Mouse (Mus musculus) kidney, embryonic 16.5 days (tissue): ENCODE measurements around the gene Ccna1. TPM values are rescaled to one million over a fixed set of nuclear protein-coding genes. Genes with fewer than 3 reads are reported as not detected.

Source experiments
- ATAC-seq: fragments of 200-750 bp; cut with Nextera tagmentation; 2 replicates; pipeline ENCODE4 v1.8.0; 2017; ENCODE audit warnings: moderate TSS enrichment; ENCODE audit not compliant: low FRiP score, low TSS enrichment
- H3K27ac ChIP-seq: fragments of 300-500 bp; sonication (generic); 2 replicates; pipeline ENCODE4 v1.5.1; 2014; ENCODE audit warnings: low read length
- H3K27me3 ChIP-seq: fragments of 300-500 bp; sonication (generic); 2 replicates; pipeline ENCODE4 v1.6.1; 2014; ENCODE audit warnings: low read length, control low read depth, mixed read lengths; ENCODE audit not compliant: insufficient read depth
- H3K36me3 ChIP-seq: fragments of 300-500 bp; sonication (generic); 2 replicates; pipeline ENCODE4 v1.6.1; 2014; ENCODE audit warnings: low read length, control low read depth, mixed read lengths; ENCODE audit not compliant: insufficient read depth
- H3K4me1 ChIP-seq: fragments of 300-500 bp; sonication (generic); 2 replicates; pipeline ENCODE4 v1.6.1; 2014; ENCODE audit warnings: low read length, control low read depth, mixed read lengths; ENCODE audit not compliant: insufficient read depth
- H3K4me2 ChIP-seq: fragments of 300-500 bp; sonication (generic); replicated peaks from 2 replicates; pipeline ENCODE4 v1.6.1; 2014; ENCODE audit warnings: low read depth, low read length
- H3K4me3 ChIP-seq: fragments of 300-500 bp; sonication (generic); 2 replicates; pipeline ENCODE4 v1.5.1; 2014; ENCODE audit warnings: mild to moderate bottlenecking, low read length
- H3K9ac ChIP-seq: fragments of 300-500 bp; sonication (generic); replicated peaks from 2 replicates; pipeline ENCODE4 v1.6.1; 2014; ENCODE audit warnings: low read length
- H3K9me3 ChIP-seq: fragments of 300-500 bp; sonication (generic); 2 replicates; pipeline ENCODE4 v1.6.1; 2016; ENCODE audit warnings: low read length, control low read depth
- WGBS: fragments of 180-500 bp; shearing (Covaris S2); extraction: QIAGEN DNeasy Blood & Tissue Kit; methylation state at CpG from one replicate; pipeline ENCODE4 v1.1.7; 2014; 5-methylcytosine and 5-hydroxymethylcytosine counted together
- polyA plus RNA-seq: library from polyadenylated mRNA; unstranded; fragments of >200 nt; fragmentation: Nextera tagmentation; extraction: Ambion mirVana; gene quantifications from 2 replicates; pipeline ENCODE4 v1.2.1, GENCODE M21; 2015

Gene Ccna1
- polyA plus RNA-seq, 1 experiment from 2014 or later = 3.1 TPM

- ATAC-seq = no peak
- Histone ChIP-seq H3K36me3 (no peaks in the 10 kb centered on the region), H3K9me3 (no peaks in the 10 kb centered on the region), H3K27me3 (no peaks in the 10 kb centered on the region), H3K4me3 (no peak overlapping the region), H3K27ac (no peak overlapping the region), H3K4me2 (no peak overlapping the region), H3K4me1 (no peaks in the 10 kb centered on the region), H3K9ac (no peak overlapping the region)
- WGBS = 69% methylated on average over 4 of the region's 4 CpGs
Measured at GRCm38 (mm10) chr3:55088359-55088758, 33.1 kb upstream of the Ccna1 start.

- 70% methylated on average over 4 of the region's 4 CpGs for WGBS
- H3K36me3 ChIP-seq = no peaks in the 10 kb centered on the region
- H3K27ac ChIP-seq = no peak overlapping the region
- no peaks in the 10 kb centered on the region for H3K27me3 ChIP-seq
- no peak overlapping the region for H3K4me3 ChIP-seq
- no peak for ATAC-seq
- H3K4me1 ChIP-seq = no peaks in the 10 kb centered on the region
- H3K9ac ChIP-seq = no peak overlapping the region
- no peaks in the 10 kb centered on the region for H3K9me3 ChIP-seq
- H3K4me2 ChIP-seq = no peak overlapping the region
Measured at GRCm38 (mm10) chr3:55087360-55087759, 32.1 kb upstream of the Ccna1 start.

- Histone ChIP-seq H3K4me1 (no peaks in the 10 kb centered on the region), H3K36me3 (no peaks in the 10 kb centered on the region), H3K4me3 (no peak overlapping the region), H3K9ac (no peak overlapping the region), H3K9me3 (no peaks in the 10 kb centered on the region), H3K27ac (no peak overlapping the region), H3K27me3 (no peaks in the 10 kb centered on the region), H3K4me2 (no peak overlapping the region)
- no peak for ATAC-seq
- WGBS = 79% methylated on average over 5 of the region's 5 CpGs
Measured at GRCm38 (mm10) chr3:55086948-55087347, 31.6 kb upstream of the Ccna1 start.

- H3K27ac ChIP-seq = no peak overlapping the region
- no peak overlapping the region for H3K4me3 ChIP-seq
- H3K36me3 ChIP-seq = no peaks in the 10 kb centered on the region
- no peak overlapping the region for H3K4me2 ChIP-seq
- H3K9ac ChIP-seq = no peak overlapping the region
- no peaks in the 10 kb centered on the region for H3K9me3 ChIP-seq
- WGBS = 54% methylated on average over 3 of the region's 3 CpGs
- no peaks in the 10 kb centered on the region for H3K27me3 ChIP-seq
- no peaks in the 10 kb centered on the region for H3K4me1 ChIP-seq
- no peak for ATAC-seq
Measured at GRCm38 (mm10) chr3:55085716-55086115, 30.4 kb upstream of the Ccna1 start.

GRCm38 (mm10) chr3:55084781-55085180 is 29.5 kb upstream of the Ccna1 start:
- no peaks in the 10 kb centered on the region for H3K36me3 ChIP-seq
- no peak overlapping the region for H3K27ac ChIP-seq
- no peak overlapping the region for H3K4me3 ChIP-seq
- no peaks in the 10 kb centered on the region for H3K27me3 ChIP-seq
- H3K4me2 ChIP-seq = no peak overlapping the region
- H3K4me1 ChIP-seq = no peaks in the 10 kb centered on the region
- 70% methylated on average over 6 of the region's 6 CpGs for WGBS
- no peaks in the 10 kb centered on the region for H3K9me3 ChIP-seq
- ATAC-seq = no peak
- H3K9ac ChIP-seq = no peak overlapping the region

GRCm38 (mm10) chr3:55080055-55080454 is 24.8 kb upstream of the Ccna1 start:
- Histone ChIP-seq H3K9me3 (no peaks in the 10 kb centered on the region), H3K9ac (no peak overlapping the region), H3K27ac (no peak overlapping the region), H3K36me3 (no peaks in the 10 kb centered on the region), H3K4me2 (no peak overlapping the region), H3K4me3 (no peak overlapping the region), H3K27me3 (no peaks in the 10 kb centered on the region), H3K4me1 (no peaks in the 10 kb centered on the region)
- peak; percentile 92 for ATAC-seq
- WGBS = 12% methylated on average over 6 of the region's 6 CpGs

- Histone ChIP-seq H3K9ac (no peak overlapping the region), H3K36me3 (no peaks in the 10 kb centered on the region), H3K27ac (no peak overlapping the region), H3K4me3 (no peak overlapping the region), H3K4me2 (no peak overlapping the region), H3K27me3 (no peaks in the 10 kb centered on the region), H3K9me3 (no peaks in the 10 kb centered on the region), H3K4me1 (no peaks in the 10 kb centered on the region)
- WGBS = 74% methylated on average over 8 of the region's 8 CpGs
- ATAC-seq = no peak
Measured at GRCm38 (mm10) chr3:55079619-55080018, 24.3 kb upstream of the Ccna1 start.

GRCm38 (mm10) chr3:55078233-55078632 is 22.9 kb upstream of the Ccna1 start:
- no peaks in the 10 kb centered on the region for H3K9me3 ChIP-seq
- no peak overlapping the region for H3K4me3 ChIP-seq
- no peak overlapping the region for H3K4me2 ChIP-seq
- ATAC-seq = no peak; the same call in 1 of the 2 replicates
- no peaks in the 10 kb centered on the region for H3K4me1 ChIP-seq
- no peak overlapping the region for H3K27ac ChIP-seq
- H3K9ac ChIP-seq = no peak overlapping the region
- no peaks in the 10 kb centered on the region for H3K36me3 ChIP-seq
- no peaks in the 10 kb centered on the region for H3K27me3 ChIP-seq
- WGBS = 23% methylated on average over 6 of the region's 6 CpGs

GRCm38 (mm10) chr3:55075294-55075648 is 20.0 kb upstream of the Ccna1 start:
- H3K9me3 ChIP-seq = no peaks in the 10 kb centered on the region
- WGBS = 50% methylated on average over 3 of the region's 3 CpGs
- H3K27ac ChIP-seq = no peak overlapping the region
- H3K4me2 ChIP-seq = no peak overlapping the region
- H3K4me3 ChIP-seq = no peak overlapping the region
- no peak for ATAC-seq
- no peaks in the 10 kb centered on the region for H3K4me1 ChIP-seq
- no peak overlapping the region for H3K9ac ChIP-seq
- no peaks in the 10 kb centered on the region for H3K27me3 ChIP-seq
- no peaks in the 10 kb centered on the region for H3K36me3 ChIP-seq

GRCm38 (mm10) chr3:55074576-55075293 is 19.4 kb upstream of the Ccna1 start:
- H3K36me3 ChIP-seq = no peaks in the 10 kb centered on the region
- H3K9me3 ChIP-seq = no peaks in the 10 kb centered on the region
- 85% methylated on average over 6 of the region's 6 CpGs for WGBS
- no peak overlapping the region for H3K4me2 ChIP-seq
- no peaks in the 10 kb centered on the region for H3K4me1 ChIP-seq
- H3K27ac ChIP-seq = no peak overlapping the region
- no peak for ATAC-seq
- no peaks in the 10 kb centered on the region for H3K27me3 ChIP-seq
- no peak overlapping the region for H3K4me3 ChIP-seq
- no peak overlapping the region for H3K9ac ChIP-seq
